Mouse (Mus musculus): ENCODE measurements around the gene Col6a2. TPM values are rescaled to one million over a fixed set of nuclear protein-coding genes. Genes with fewer than 3 reads are reported as not detected.

Col6a2 gene
- total RNA-seq, 2 experiments from 2014 or later = 15.6 to 17.8 TPM

DNA sequence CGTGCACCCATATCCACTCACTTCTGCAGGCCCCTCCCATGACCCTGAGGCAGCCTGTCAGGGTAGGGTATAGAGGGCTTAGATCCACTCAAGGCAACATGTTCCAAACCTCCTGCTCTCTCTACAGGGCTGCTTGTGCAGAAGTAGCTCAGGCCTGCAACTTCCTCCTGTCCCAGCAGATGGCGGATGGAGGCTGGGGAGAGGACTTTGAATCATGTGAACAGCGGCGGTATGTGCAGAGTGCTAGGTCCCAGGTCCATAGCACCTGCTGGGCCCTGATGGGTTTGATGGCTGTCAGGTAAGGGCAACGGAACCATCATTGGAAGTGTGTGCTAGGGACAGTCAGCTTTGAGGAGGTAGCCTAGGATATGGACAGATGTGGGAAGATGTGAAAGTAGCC, 73.0 kb downstream of the Col6a2 start:
- peak; percentile 22 to 26 for DNase-seq (ENCODE audit: low spot score in 2 of 2)

- no peak for DNase-seq (ENCODE audit: low spot score in 2 of 2)
Observed at GRCm38 (mm10) chr10:76548218-76548617, 75.2 kb downstream of the Col6a2 start.

- DNase-seq (ENCODE audit: low spot score in 2 of 2) = no peak
Observed at GRCm38 (mm10) chr10:76546566-76546965, 76.9 kb downstream of the Col6a2 start.

Other genes with a start within 250 kb of the Col6a2 start
- not detected for gene AC141477.1, start 183.2 kb downstream of the Col6a2 start, total RNA-seq (2021)
- gene Pcnt, start 180.8 kb downstream of the Col6a2 start, total RNA-seq (2021) = 10 to 100 TPM; 14.6 to 15.8 TPM
- gene 2610028H24Rik, start 174.5 kb downstream of the Col6a2 start, total RNA-seq (2021) = not detected
- 10 to 100 TPM; 47.0 to 49.1 TPM for gene Mcm3ap, start 154.7 kb downstream of the Col6a2 start, total RNA-seq (2021)
- gene Ybey, start 154.5 kb downstream of the Col6a2 start, total RNA-seq (2021) = 1 to 10 TPM; 3.5 to 3.7 TPM
- gene Lss, start 92.0 kb downstream of the Col6a2 start, total RNA-seq (2021) = 10 to 100 TPM; 62.0 to 65.8 TPM
- gene Spatc1l, start 61.4 kb downstream of the Col6a2 start, total RNA-seq (2021) = not detected
- gene Ftcd, start 48.0 kb downstream of the Col6a2 start, total RNA-seq (2021) = not detected
- gene Col6a1, start 102.5 kb upstream of the Col6a2 start, total RNA-seq (2021) = 10 to 100 TPM; 38.0 to 38.9 TPM